Mouse (Mus musculus): ENCODE results near the gene Gm10959. TPM values are rescaled to one million over a fixed set of nuclear protein-coding genes. Genes with fewer than 3 reads are reported as not detected.

Gene Gm10959
- polyA plus RNA-seq, 1 experiment, result not detected

GRCm38 (mm10) chr3:122895189-122895731, 23.9 kb downstream of the Gm10959 start:
- TF ChIP-seq CTCF (IDR thresholded peaks at IDR 0.05; ENCODE audit: borderline replicate concordance, insufficient read depth, low read length) (no peak), POLR2A (IDR thresholded peaks at IDR 0.05; ENCODE audit: low read depth, low read length) (no peak)
- Histone ChIP-seq H3K27ac (ENCODE audit: insufficient read depth, low read length) (no peak overlapping the region), H3K4me3 (ENCODE audit: insufficient read depth, low read length) (no peak overlapping the region), H3K4me1 (ENCODE audit: control insufficient read depth, insufficient read depth, low read length) (no peaks in the 10 kb centered on the region)

GRCm38 (mm10) chr3:122894772-122895171, 24.4 kb downstream of the Gm10959 start, which contains the start of gene Fabp2:
Fabp2 (plus strand) TSS chr3:122895072.
- no peaks in the 10 kb centered on the region for H3K4me1 ChIP-seq (ENCODE audit: control insufficient read depth, insufficient read depth, low read length)
- H3K4me3 ChIP-seq (ENCODE audit: insufficient read depth, low read length), result no peak within 1 kb of the TSS
- no peak for TF ChIP-seq POLR2A (IDR thresholded peaks at IDR 0.05; ENCODE audit: low read depth, low read length)
- no peak for TF ChIP-seq CTCF (IDR thresholded peaks at IDR 0.05; ENCODE audit: borderline replicate concordance, insufficient read depth, low read length)
- no peak within 1 kb of the TSS for H3K27ac ChIP-seq (ENCODE audit: insufficient read depth, low read length)

DNA sequence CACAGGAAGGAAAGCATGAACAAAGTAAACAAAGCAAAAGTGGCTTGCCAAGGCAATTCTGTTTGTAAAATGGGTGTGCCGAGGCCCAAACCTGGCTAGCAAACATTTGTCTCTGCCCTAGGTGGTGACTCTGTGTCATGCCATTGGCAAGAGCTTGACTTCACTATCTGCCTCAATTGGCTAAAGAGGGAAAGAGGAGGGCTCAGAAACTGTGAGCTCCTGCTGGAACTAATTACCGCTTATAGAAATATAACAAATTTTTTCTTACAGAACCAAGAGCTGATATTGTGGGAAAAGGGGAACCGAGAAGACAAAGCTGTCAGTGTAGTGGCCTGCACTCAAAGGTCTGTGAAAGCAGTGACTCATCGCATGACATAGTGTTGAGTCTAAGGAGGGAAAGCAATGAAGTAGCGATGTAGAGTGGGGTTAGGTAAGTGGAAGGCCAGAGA, 30.8 kb downstream of the Gm10959 start:
- Histone ChIP-seq H3K27ac (ENCODE audit: insufficient read depth, low read length) (peak overlapping the region; percentile 64), H3K4me3 (ENCODE audit: insufficient read depth, low read length) (no peak overlapping the region), H3K4me1 (ENCODE audit: control insufficient read depth, insufficient read depth, low read length) (peaks cover 7% of the 10 kb centered on the region)
- TF ChIP-seq CTCF (IDR thresholded peaks at IDR 0.05; ENCODE audit: borderline replicate concordance, insufficient read depth, low read length) (no peak), POLR2A (IDR thresholded peaks at IDR 0.05; ENCODE audit: low read depth, low read length) (no peak)

GRCm38 (mm10) chr3:122887505-122888301, 31.5 kb downstream of the Gm10959 start:
- Histone ChIP-seq H3K4me3 (ENCODE audit: insufficient read depth, low read length) (no peak overlapping the region), H3K4me1 (ENCODE audit: control insufficient read depth, insufficient read depth, low read length) (peaks cover 7% of the 10 kb centered on the region), H3K27ac (ENCODE audit: insufficient read depth, low read length) (peak overlapping the region; percentile 64)
- TF ChIP-seq POLR2A (IDR thresholded peaks at IDR 0.05; ENCODE audit: low read depth, low read length) (no peak), CTCF (IDR thresholded peaks at IDR 0.05; ENCODE audit: borderline replicate concordance, insufficient read depth, low read length) (no peak)

DNA sequence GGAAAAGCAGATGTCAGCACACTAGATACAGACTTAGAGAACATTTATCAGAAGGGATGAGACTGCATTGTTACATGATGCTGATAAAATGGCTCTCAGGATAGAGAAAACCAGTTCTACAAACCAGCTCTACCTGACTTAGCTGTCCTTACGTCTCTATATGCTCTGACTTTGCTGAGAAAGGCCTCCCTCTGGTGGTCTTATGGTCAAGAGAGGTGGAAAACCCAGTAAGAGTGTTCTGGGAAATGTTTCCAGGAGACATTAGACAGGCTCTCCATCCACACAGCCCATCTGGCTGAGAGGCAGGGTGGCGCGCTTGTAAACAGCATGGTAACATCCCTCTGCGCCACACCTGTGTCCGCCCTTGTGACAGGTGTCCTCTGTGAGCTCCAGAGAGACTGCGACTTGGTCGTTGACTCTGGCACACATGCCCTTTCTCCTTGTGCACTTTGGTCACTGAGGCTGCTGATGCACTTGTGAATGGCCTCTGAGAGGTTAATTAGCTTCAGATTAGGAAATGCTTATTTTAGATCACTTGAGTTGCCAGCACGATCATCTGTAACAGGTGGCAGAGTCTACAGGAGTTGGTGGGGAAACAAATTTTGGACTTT, 40.4 kb downstream of the Gm10959 start:
- Histone ChIP-seq H3K27ac (ENCODE audit: insufficient read depth, low read length) (no peak overlapping the region), H3K4me3 (ENCODE audit: insufficient read depth, low read length) (no peak overlapping the region), H3K4me1 (ENCODE audit: control insufficient read depth, insufficient read depth, low read length) (no peaks in the 10 kb centered on the region)
- TF ChIP-seq CTCF (IDR thresholded peaks at IDR 0.05; ENCODE audit: borderline replicate concordance, insufficient read depth, low read length) (no peak), POLR2A (IDR thresholded peaks at IDR 0.05; ENCODE audit: low read depth, low read length) (no peak)

GRCm38 (mm10) chr3:122877543-122877942, 41.6 kb downstream of the Gm10959 start:
- Histone ChIP-seq H3K4me3 (ENCODE audit: insufficient read depth, low read length) (no peak overlapping the region), H3K4me1 (ENCODE audit: control insufficient read depth, insufficient read depth, low read length) (no peaks in the 10 kb centered on the region), H3K27ac (ENCODE audit: insufficient read depth, low read length) (no peak overlapping the region)
- TF ChIP-seq CTCF (IDR thresholded peaks at IDR 0.05; ENCODE audit: borderline replicate concordance, insufficient read depth, low read length) (no peak), POLR2A (IDR thresholded peaks at IDR 0.05; ENCODE audit: low read depth, low read length) (no peak)

DNA sequence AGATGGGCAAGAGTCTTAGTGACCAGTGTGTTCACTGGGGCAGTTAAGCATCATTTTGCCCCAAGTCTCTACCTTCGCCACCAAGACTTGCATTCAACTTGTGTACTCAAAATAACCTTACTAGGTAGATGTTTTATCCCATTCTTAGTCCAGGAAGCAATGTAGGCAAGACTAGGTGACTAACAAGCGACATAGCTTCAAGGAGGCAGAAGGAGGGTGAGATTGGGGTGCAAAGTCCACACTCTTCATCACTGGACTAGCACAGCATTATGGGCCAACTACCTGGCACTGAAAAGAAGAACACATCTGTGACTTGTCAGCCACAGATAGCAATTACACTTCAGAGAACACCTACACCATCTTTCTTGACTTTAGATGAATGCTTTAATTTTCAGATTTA, 42.3 kb downstream of the Gm10959 start:
- Histone ChIP-seq H3K4me1 (ENCODE audit: control insufficient read depth, insufficient read depth, low read length) (no peaks in the 10 kb centered on the region), H3K4me3 (ENCODE audit: insufficient read depth, low read length) (no peak overlapping the region), H3K27ac (ENCODE audit: insufficient read depth, low read length) (no peak overlapping the region)
- no peak for TF ChIP-seq POLR2A (IDR thresholded peaks at IDR 0.05; ENCODE audit: low read depth, low read length)
- TF ChIP-seq CTCF (IDR thresholded peaks at IDR 0.05; ENCODE audit: borderline replicate concordance, insufficient read depth, low read length), result no peak

DNA sequence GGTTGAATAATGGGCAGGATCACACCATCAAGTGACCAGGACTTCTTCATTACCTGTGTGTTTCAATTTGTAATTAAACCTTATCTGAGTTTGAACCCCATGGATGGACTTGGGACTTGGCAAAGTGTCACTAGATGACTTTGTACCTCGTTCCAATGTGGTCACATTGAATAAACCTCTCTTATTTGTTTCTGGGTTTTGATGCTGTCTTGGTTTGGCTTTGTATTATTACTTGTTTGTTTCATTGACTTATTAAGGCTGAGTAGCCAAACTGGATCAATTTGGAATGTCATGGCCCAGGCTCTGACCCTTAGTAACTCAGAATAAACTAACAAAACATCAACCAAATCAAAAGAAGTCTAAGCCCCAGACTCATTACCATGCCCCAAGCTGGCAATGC, 47.6 kb downstream of the Gm10959 start:
- TF ChIP-seq POLR2A (IDR thresholded peaks at IDR 0.05; ENCODE audit: low read depth, low read length) (no peak), CTCF (IDR thresholded peaks at IDR 0.05; ENCODE audit: borderline replicate concordance, insufficient read depth, low read length) (no peak)
- H3K4me3 ChIP-seq (ENCODE audit: insufficient read depth, low read length), result no peak overlapping the region
- H3K4me1 ChIP-seq (ENCODE audit: control insufficient read depth, insufficient read depth, low read length), result no peaks in the 10 kb centered on the region
- H3K27ac ChIP-seq (ENCODE audit: insufficient read depth, low read length), result no peak overlapping the region

DNA sequence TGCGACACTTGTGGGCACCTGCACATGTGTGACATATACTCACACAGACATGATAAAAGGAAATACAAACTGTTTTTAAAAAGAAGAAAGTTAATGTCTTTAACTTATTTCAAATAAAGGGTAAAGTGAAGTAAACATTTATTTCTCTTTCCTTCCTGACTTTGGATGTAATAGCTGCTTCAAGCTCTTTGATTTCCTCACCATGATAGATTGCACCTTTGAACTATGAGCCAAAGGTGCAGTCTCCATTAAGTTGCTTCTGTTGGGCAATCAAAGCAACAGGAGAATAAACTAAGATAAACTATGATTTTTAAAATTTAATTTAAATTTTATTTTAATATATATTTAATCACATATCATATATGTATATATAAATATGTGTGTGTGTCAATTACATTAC, 50.9 kb downstream of the Gm10959 start:
- no peak for TF ChIP-seq CTCF (IDR thresholded peaks at IDR 0.05; ENCODE audit: borderline replicate concordance, insufficient read depth, low read length)
- no peak for TF ChIP-seq POLR2A (IDR thresholded peaks at IDR 0.05; ENCODE audit: low read depth, low read length)
- H3K27ac ChIP-seq (ENCODE audit: insufficient read depth, low read length), result no peak overlapping the region
- no peak overlapping the region for H3K4me3 ChIP-seq (ENCODE audit: insufficient read depth, low read length)
- H3K4me1 ChIP-seq (ENCODE audit: control insufficient read depth, insufficient read depth, low read length), result no peaks in the 10 kb centered on the region

DNA sequence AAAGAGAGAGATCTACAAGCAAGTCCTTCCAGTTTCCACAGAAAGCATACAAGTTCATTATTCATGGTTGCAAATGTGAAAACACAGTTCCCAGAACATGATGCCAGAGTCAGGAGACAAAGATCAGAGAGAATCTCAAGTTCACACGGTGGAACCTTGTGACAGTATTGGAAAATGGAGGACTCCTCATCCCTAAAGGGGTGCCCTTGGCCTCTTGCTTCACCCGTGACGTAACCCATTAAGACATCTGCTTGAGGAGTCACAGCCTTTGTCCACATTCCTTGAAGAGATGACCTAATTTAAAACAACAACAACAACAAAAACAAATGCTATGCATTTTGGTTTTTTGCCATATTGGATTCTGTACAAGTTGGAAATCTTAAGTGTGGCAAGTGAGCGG, 54.1 kb downstream of the Gm10959 start:
- H3K4me1 ChIP-seq (ENCODE audit: control insufficient read depth, insufficient read depth, low read length), result no peaks in the 10 kb centered on the region
- no peak for TF ChIP-seq CTCF (IDR thresholded peaks at IDR 0.05; ENCODE audit: borderline replicate concordance, insufficient read depth, low read length)
- no peak for TF ChIP-seq POLR2A (IDR thresholded peaks at IDR 0.05; ENCODE audit: low read depth, low read length)

More for the DNA sequence above, 54.1 kb downstream of the Gm10959 start:
- H3K27ac ChIP-seq (ENCODE audit: insufficient read depth, low read length), result no peak overlapping the region
- H3K4me3 ChIP-seq (ENCODE audit: insufficient read depth, low read length), result no peak overlapping the region

Other genes with a start within 250 kb of the Gm10959 start
- 9.3 and 12.2 TPM in 2 replicates for gene Pde5a, start 190.4 kb downstream of the Gm10959 start, polyA plus RNA-seq (2011; ENCODE audit: insufficient read length, low read depth, missing spikeins)
- gene Fabp2, start 24.3 kb downstream of the Gm10959 start, polyA plus RNA-seq (2011; ENCODE audit: insufficient read length, low read depth, missing spikeins), result not detected in 2 replicates
- 72.3 and 85.7 TPM in 2 replicates for gene 1810037I17Rik, start 4.8 kb upstream of the Gm10959 start, polyA plus RNA-seq (2011; ENCODE audit: insufficient read length, low read depth, missing spikeins)
- 10.4 and 14.7 TPM in 2 replicates for gene Usp53, start 65.2 kb upstream of the Gm10959 start, polyA plus RNA-seq (2011; ENCODE audit: insufficient read length, low read depth, missing spikeins)
- gene Myoz2, start 115.7 kb upstream of the Gm10959 start, polyA plus RNA-seq (2011; ENCODE audit: insufficient read length, low read depth, missing spikeins), result not detected in 2 replicates